Comparison of ENCODE assay signal across 24 mouse cellular contexts in the genomic region with DNA sequence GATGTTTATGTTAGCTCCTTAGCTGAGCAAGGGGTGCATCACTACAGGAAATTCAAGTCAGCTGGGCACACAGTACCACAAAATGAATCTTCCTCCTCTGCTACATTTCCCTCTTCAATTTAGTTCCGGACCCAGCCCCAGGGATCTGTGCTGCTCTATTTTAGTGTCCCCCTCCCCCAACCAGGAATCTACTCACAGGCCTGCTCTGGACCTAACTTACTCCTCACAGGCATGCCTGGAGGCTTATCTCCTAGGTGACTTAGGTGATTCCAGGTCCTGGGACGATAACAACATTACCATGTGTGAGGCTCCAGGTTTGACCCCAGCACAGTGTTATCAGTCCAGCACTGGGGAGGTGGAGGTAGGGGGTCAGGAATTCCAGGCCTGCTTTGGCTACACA. TPM values are rescaled to one million over a fixed set of nuclear protein-coding genes. Genes with fewer than 3 reads are reported as not detected.
DNase-seq lines count a peak whose midpoint lies in the region; ATAC-seq and TF ChIP-seq lines count a peak whose summit lies in the region.
"Had no signal": no experiment of that assay in that cellular context is flagged by ENCODE, and none has a peak within 500 bp of the region (broad histone marks: within the 10 kb centered on the region; RNA-seq: fewer than 3 reads in every experiment).

No protein-coding gene starts in this region.

- WGBS in heart, embryonic 15.5 days = 14% methylated on average over 2 of the region's 2 CpGs
- 44% methylated on average over 2 of the region's 2 CpGs for WGBS in liver, embryonic 13.5 days (ENCODE audit: insufficient replicate concordance)

- no peaks in the 10 kb centered on the region for H3K27me3 ChIP-seq in heart, embryonic 15.5 days
- H3K27me3 ChIP-seq in liver, embryonic 13.5 days = no peaks in the 10 kb centered on the region
- H3K27me3 ChIP-seq: hindbrain, embryonic 15.5 days; limb, embryonic 15.5 days; midbrain, embryonic 12.5 days; neural tube, embryonic 12.5 days; Patski had no signal

- no peaks in the 10 kb centered on the region for H3K36me3 ChIP-seq in heart, embryonic 15.5 days
- no peaks in the 10 kb centered on the region for H3K36me3 ChIP-seq in ES-E14 (ENCODE audit: control insufficient read depth, insufficient read depth, low read length, poor library complexity, severe bottlenecking)
- no peaks in the 10 kb centered on the region for H3K36me3 ChIP-seq in liver, embryonic 13.5 days
- H3K36me3 ChIP-seq: hindbrain, embryonic 15.5 days; limb, embryonic 15.5 days; midbrain, embryonic 12.5 days; neural tube, embryonic 12.5 days had no signal

- peaks cover 8% of the 10 kb centered on the region for H3K4me1 ChIP-seq in heart, embryonic 15.5 days (replicated peaks)
- peaks cover 2 to 11% of the 10 kb centered on the region in 2 experiments; a peak in 1 of 4 replicates for H3K4me1 ChIP-seq in ES-E14 (ENCODE audit: control insufficient read depth in 2 of 2, insufficient read depth in 2 of 2, low read length in 2 of 2, poor library complexity in 1 of 2)
- H3K4me1 ChIP-seq in liver, embryonic 13.5 days (replicated peaks) = peaks cover 54% of the 10 kb centered on the region
- H3K4me1 ChIP-seq: hindbrain, embryonic 15.5 days; limb, embryonic 15.5 days; midbrain, embryonic 12.5 days; neural tube, embryonic 12.5 days had no signal

- H3K9me3 ChIP-seq in heart, embryonic 15.5 days (replicated peaks) = no peaks in the 10 kb centered on the region
- no peaks in the 10 kb centered on the region for H3K9me3 ChIP-seq in ES-E14 (ENCODE audit: control insufficient read depth, insufficient read depth, low read depth, low read length)
- H3K9me3 ChIP-seq in liver, embryonic 13.5 days (replicated peaks) = 0 out of 2 replicates have a peak, but pooled peaks cover 3% of the 10 kb centered on the region
- H3K9me3 ChIP-seq: hindbrain, embryonic 15.5 days; limb, embryonic 15.5 days; neural tube, embryonic 12.5 days had no signal

- ATAC-seq in heart, embryonic 15.5 days (replicated peaks; ENCODE audit: insufficient number of reproducible peaks, insufficient read depth, low FRiP score, low read depth) = no peak
- ATAC-seq in liver, embryonic 13.5 days (ENCODE audit: low read depth) = peak; percentile 57
- ATAC-seq: forebrain, embryonic 16.5 days; intestine, embryonic 16.5 days; Patski had no signal

- peak overlapping the region; percentile 8; the same call in 1 of the 2 replicates for H3K27ac ChIP-seq in heart, embryonic 15.5 days
- peak overlapping the region; percentile 75 for H3K27ac ChIP-seq in ES-E14 (ENCODE audit: insufficient read depth, low read depth, low read length, poor library complexity, severe bottlenecking)
- H3K27ac ChIP-seq in liver, embryonic 13.5 days = peak overlapping the region; percentile 71
- H3K27ac ChIP-seq: hindbrain, embryonic 15.5 days; kidney, postnatal 0 days; layer of hippocampus, adult 2 months; limb, embryonic 15.5 days; midbrain, embryonic 12.5 days; neural tube, embryonic 12.5 days had no signal

- H3K4me2 ChIP-seq in heart, embryonic 15.5 days = no peak overlapping the region
- H3K4me2 ChIP-seq in liver, embryonic 13.5 days = no peak overlapping the region
- H3K4me2 ChIP-seq: hindbrain, embryonic 15.5 days; limb, embryonic 15.5 days; midbrain, embryonic 12.5 days; neural tube, embryonic 12.5 days had no signal

- DNase-seq in heart, adult 8-10 months (ENCODE audit: low spot score) = no peak
- no peak for DNase-seq in ES-E14 (ENCODE audit: low read depth, low spot score)
- no peak for DNase-seq in liver, embryonic 13.5 days
- DNase-seq in thymus, postnatal 4 days = peak; percentile 45
- no peak for DNase-seq in adrenal gland, postnatal 14 days
- no peak for DNase-seq in layer of hippocampus, postnatal 25 days (ENCODE audit: extremely low spot score in 1 of 2, low spot score in 1 of 2)
- DNase-seq: adrenal gland, postnatal 36 days; cerebellum, adult 11-12 months; cerebellum, postnatal 25 days; embryo, embryonic 11 days; gastrocnemius, postnatal 25 days; heart, postnatal 36 days had no signal

- no peak overlapping the region for H3K4me3 ChIP-seq in heart, embryonic 15.5 days
- H3K4me3 ChIP-seq in ES-E14 (ENCODE audit: insufficient read depth in 1 of 2, low read depth in 1 of 2, low read length in 2 of 2, poor library complexity in 1 of 2, severe bottlenecking in 1 of 2) = no peak overlapping the region
- no peak overlapping the region for H3K4me3 ChIP-seq in liver, embryonic 13.5 days (replicated peaks)
- H3K4me3 ChIP-seq: hindbrain, embryonic 15.5 days; layer of hippocampus, adult 2 months; limb, embryonic 15.5 days; midbrain, embryonic 12.5 days; neural tube, embryonic 12.5 days had no signal

- H3K9ac ChIP-seq in heart, embryonic 15.5 days = no peak overlapping the region
- no peak overlapping the region; the same call in 1 of the 2 replicates for H3K9ac ChIP-seq in ES-E14 (ENCODE audit: insufficient read depth, low read depth, low read length, poor library complexity, severe bottlenecking)
- H3K9ac ChIP-seq in liver, embryonic 13.5 days = no peak overlapping the region
- H3K9ac ChIP-seq: hindbrain, embryonic 15.5 days; limb, embryonic 15.5 days; midbrain, embryonic 12.5 days; neural tube, embryonic 12.5 days had no signal

- in situ Hi-C loops in ES-E14 (cut with MboI; ENCODE audit: low sequenced_read_pairs in 2 of 2, unreplicated experiment in 2 of 2) = no loop called here

TF ChIP-seq in ES-E14, 5 proteins besides CTCF, POLR2A, EP300 and RAD21:
- peak; percentile 70 for TF ChIP-seq CHD2 (IDR thresholded peaks at IDR 0.05; ENCODE audit: low read depth, low read length)
- TF ChIP-seq MAFK (IDR thresholded peaks at IDR 0.05; ENCODE audit: insufficient read depth, low read depth, low read length) = no peak
- peak; percentile 72 for TF ChIP-seq HCFC1 (IDR thresholded peaks at IDR 0.05; ENCODE audit: borderline replicate concordance, insufficient read depth, low read length)

RNA-seq across cellular contexts. Expression of gene Mta3, which starts 15.5 kb away (rescaled TPM):
- polyA plus RNA-seq in heart, embryonic 15.5 days (2015; fragmentation: Nextera tagmentation; extraction: Ambion mirVana) = 36.9 and 40.5 TPM in 2 replicates
- 10 to 100 TPM; 17.6 to 19.6 (median 18.6) TPM for total RNA-seq in heart, adult 8-10 months (2022)
- total RNA-seq in ES-E14 (2012; rRNA removed) = 52.8 and 57.1 TPM in 2 replicates
- polyA plus RNA-seq in liver, embryonic 13.5 days (2015; fragmentation: Nextera tagmentation; extraction: Ambion mirVana) = 44.1 and 50.4 TPM in 2 replicates
- 66.1 and 66.8 TPM in 2 replicates for total RNA-seq in adrenal gland, postnatal 14 days (2021)
- total RNA-seq in layer of hippocampus, postnatal 25 days (2021) = 10 to 100 TPM; 83.8 to 89.0 TPM

RNA-seq across cellular contexts. Expression of gene Kcng3, which starts 58.7 kb away (rescaled TPM):
- polyA plus RNA-seq in heart, embryonic 15.5 days (2015; fragmentation: Nextera tagmentation; extraction: Ambion mirVana) = 0.04 TPM in 1 of 2 replicates, not detected in the other
- total RNA-seq in heart, adult 8-10 months (2022) = under 1 TPM in 1 of 4 experiments, not detected in 3; 0.12 TPM
- 0.98 and 2.4 TPM in 2 replicates for total RNA-seq in ES-E14 (2012; rRNA removed)
- 0.03 TPM in 1 of 2 replicates, not detected in the other for polyA plus RNA-seq in liver, embryonic 13.5 days (2015; fragmentation: Nextera tagmentation; extraction: Ambion mirVana)
- 10.6 and 11.0 TPM in 2 replicates for total RNA-seq in adrenal gland, postnatal 14 days (2021)
- total RNA-seq in layer of hippocampus, postnatal 25 days (2021) = 1 to 10 TPM; 6.9 to 9.4 TPM
- total RNA-seq: gastrocnemius, postnatal 25 days had no signal
- polyA plus RNA-seq: embryonic facial prominence, embryonic 14.5 days; intestine, embryonic 16.5 days; limb, embryonic 15.5 days; lung, embryonic 16.5 days; neural tube, embryonic 12.5 days; Patski had no signal

Comparison
In these comparisons a context has a peak if more than half of its experiments do, and no peak if none do; other contexts are left out.
1. H3K27ac ChIP-seq: peak in every context shown above with its lines; median percentile 75 in ES-E14; 71 in liver, embryonic 13.5 days; 8 in heart, embryonic 15.5 days.